In the genomic region with DNA sequence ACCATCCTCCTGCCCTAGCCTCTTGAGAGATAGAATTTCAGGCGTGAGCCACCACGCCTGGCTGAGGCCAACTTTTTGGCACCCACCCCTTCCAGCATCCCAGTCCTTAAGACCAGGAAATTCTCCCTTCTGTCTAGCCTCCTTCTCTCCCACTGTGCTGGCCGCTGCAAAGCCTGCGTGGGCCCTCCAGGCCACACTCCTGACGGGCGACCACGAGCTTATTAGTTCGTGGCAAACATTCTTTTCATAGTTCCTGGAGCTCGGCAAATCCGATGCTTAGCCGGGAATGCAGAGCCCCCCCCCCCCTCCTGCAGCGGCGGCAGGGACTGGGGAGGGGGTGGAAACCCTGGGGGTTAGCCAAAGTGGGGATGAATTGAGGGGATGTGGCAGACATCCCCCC, we compare ENCODE assay signal across 33 mouse cellular contexts. TPM values are rescaled to one million over a fixed set of nuclear protein-coding genes. Genes with fewer than 3 reads are reported as not detected.
DNase-seq lines count a peak whose midpoint lies in the region; ATAC-seq and TF ChIP-seq lines count a peak whose summit lies in the region.
"Had no signal": no experiment of that assay in that cellular context is flagged by ENCODE, and none has a peak within 500 bp of the region (broad histone marks: within the 10 kb centered on the region; RNA-seq: fewer than 3 reads in every experiment).

No protein-coding gene starts in this region.

- 24% methylated on average over 13 of the region's 13 CpGs for WGBS in heart, embryonic 12.5 days
- WGBS in embryonic facial prominence, embryonic 14.5 days: 5% methylated on average over 13 of the region's 13 CpGs
- 19% methylated on average over 11 of the region's 13 CpGs for WGBS in limb, embryonic 14.5 days

- H3K27me3 ChIP-seq in heart, embryonic 12.5 days (replicated peaks): peaks cover 69% of the 10 kb centered on the region
- H3K27me3 ChIP-seq in embryonic facial prominence, embryonic 14.5 days (replicated peaks; ENCODE audit: control insufficient read depth, insufficient read depth, low read length): peaks cover 3% of the 10 kb centered on the region; the same call in 1 of the 2 replicates
- peaks cover 13% of the 10 kb centered on the region for H3K27me3 ChIP-seq in limb, embryonic 14.5 days (ENCODE audit: control insufficient read depth, insufficient read depth, low read length)

- no peak for ATAC-seq in heart, embryonic 12.5 days (ENCODE audit: insufficient number of reproducible peaks, low FRiP score)
- ATAC-seq in embryonic facial prominence, embryonic 14.5 days (ENCODE audit: low read depth): no peak
- no peak for ATAC-seq in limb, embryonic 14.5 days (ENCODE audit: low FRiP score, low read depth)
- ATAC-seq: forebrain, embryonic 14.5 days; midbrain, embryonic 13.5 days had no signal

- H3K36me3 ChIP-seq in heart, embryonic 12.5 days: no peaks in the 10 kb centered on the region
- H3K36me3 ChIP-seq in embryonic facial prominence, embryonic 14.5 days (ENCODE audit: control insufficient read depth, insufficient read depth, low read length): no peaks in the 10 kb centered on the region
- H3K36me3 ChIP-seq in limb, embryonic 14.5 days (ENCODE audit: control insufficient read depth, insufficient read depth, low read length): no peaks in the 10 kb centered on the region; the same call in 1 of the 2 replicates
- H3K36me3 ChIP-seq: G1E; heart, embryonic 15.5 days; hindbrain, embryonic 15.5 days; liver, embryonic 13.5 days; midbrain, embryonic 13.5 days; neural tube, embryonic 12.5 days had no signal

- no peak overlapping the region for H3K4me2 ChIP-seq in heart, embryonic 12.5 days
- peak overlapping the region; percentile 31; the same call in 1 of the 2 replicates for H3K4me2 ChIP-seq in embryonic facial prominence, embryonic 14.5 days (ENCODE audit: low read depth, low read length)
- H3K4me2 ChIP-seq in limb, embryonic 14.5 days (replicated peaks; ENCODE audit: low read depth, low read length, severe bottlenecking): peak overlapping the region; percentile 32; the same call in 1 of the 2 replicates
- H3K4me2 ChIP-seq: heart, embryonic 15.5 days; hindbrain, embryonic 15.5 days; liver, embryonic 13.5 days; lung, embryonic 14.5 days; midbrain, embryonic 13.5 days; neural tube, embryonic 12.5 days had no signal

- peaks cover 24% of the 10 kb centered on the region for H3K4me1 ChIP-seq in heart, embryonic 12.5 days (replicated peaks)
- H3K4me1 ChIP-seq in embryonic facial prominence, embryonic 14.5 days (ENCODE audit: control insufficient read depth, insufficient read depth, low read length): peaks cover 22% of the 10 kb centered on the region
- H3K4me1 ChIP-seq in limb, embryonic 14.5 days (ENCODE audit: control insufficient read depth, insufficient read depth, low read length): peaks cover 29% of the 10 kb centered on the region

- no peak overlapping the region for H3K27ac ChIP-seq in heart, embryonic 12.5 days (ENCODE audit: poor library complexity, severe bottlenecking)
- 0 out of 2 replicates have a peak overlapping the region, but pooled peaks have one; percentile 36 for H3K27ac ChIP-seq in embryonic facial prominence, embryonic 14.5 days (replicated peaks; ENCODE audit: low read depth, low read length)
- no peak overlapping the region for H3K27ac ChIP-seq in limb, embryonic 14.5 days (replicated peaks; ENCODE audit: low read depth, low read length)
- H3K27ac ChIP-seq: heart, embryonic 15.5 days; hindbrain, embryonic 15.5 days; liver, embryonic 13.5 days; midbrain, embryonic 13.5 days; neural tube, embryonic 12.5 days had no signal

- TF ChIP-seq POLR2A in limb, embryonic 14.5 days (IDR thresholded peaks at IDR 0.05; ENCODE audit: borderline replicate concordance, extremely low read depth, insufficient read depth, insufficient read length): no peak

- H3K9me3 ChIP-seq in heart, embryonic 12.5 days (replicated peaks): no peaks in the 10 kb centered on the region
- H3K9me3 ChIP-seq in embryonic facial prominence, embryonic 14.5 days (ENCODE audit: control insufficient read depth, low read length): no peaks in the 10 kb centered on the region
- no peaks in the 10 kb centered on the region for H3K9me3 ChIP-seq in limb, embryonic 14.5 days (ENCODE audit: control insufficient read depth, low read length)
- H3K9me3 ChIP-seq: G1E; heart, embryonic 15.5 days; hindbrain, embryonic 15.5 days; liver, embryonic 13.5 days; midbrain, embryonic 13.5 days had no signal

- H3K4me3 ChIP-seq in heart, embryonic 12.5 days: no peak overlapping the region
- no peak overlapping the region for H3K4me3 ChIP-seq in embryonic facial prominence, embryonic 14.5 days (ENCODE audit: low read depth, low read length)
- H3K4me3 ChIP-seq in limb, embryonic 14.5 days (replicated peaks; ENCODE audit: low read length): no peak overlapping the region
- H3K4me3 ChIP-seq: erythroblast, embryonic 14.5 days; heart, embryonic 15.5 days; hindbrain, embryonic 15.5 days; liver, embryonic 13.5 days; megakaryocyte, embryonic 14.5 days; midbrain, embryonic 13.5 days; neural tube, embryonic 12.5 days had no signal

- no peak for DNase-seq in heart, adult 11 months
- peak; percentile 33 for DNase-seq in NIH3T3 (ENCODE audit: low read depth)
- DNase-seq in embryonic facial prominence, embryonic 14.5 days (ENCODE audit: low spot score): no peak
- no peak for DNase-seq in limb, embryonic 14.5 days (ENCODE audit: low spot score)
- DNase-seq in thymus, postnatal 4 days: no peak
- DNase-seq in left cerebral cortex, adult 18-20 months (ENCODE audit: low spot score in 2 of 2): no peak
- DNase-seq in retina, embryonic 14.5 days (ENCODE audit: low spot score): no peak
- DNase-seq: adrenal gland, postnatal 14 days; B cell, adult 2 months; cerebellum, adult 2 months; cerebellum, postnatal 25 days; gastrocnemius, postnatal 14 days; heart, adult 18-20 months; kidney, adult 2 months; kidney, postnatal 14 days; left cerebral cortex, postnatal 4 days; liver, embryonic 13.5 days; lung, embryonic 14.5 days; lung, postnatal 36 days; retina, postnatal 1 day; right cerebral cortex, postnatal 25 days; thymus, postnatal 25 days had no signal

- 0 out of 2 replicates have a peak overlapping the region, but pooled peaks have one; percentile 13 for H3K9ac ChIP-seq in heart, embryonic 12.5 days
- H3K9ac ChIP-seq in embryonic facial prominence, embryonic 14.5 days (ENCODE audit: low read depth, low read length): peak overlapping the region; percentile 34; the same call in 1 of the 2 replicates
- peak overlapping the region; percentile 12; the same call in 1 of the 2 replicates for H3K9ac ChIP-seq in limb, embryonic 14.5 days (ENCODE audit: low read depth, low read length, severe bottlenecking)
- H3K9ac ChIP-seq: heart, embryonic 15.5 days; hindbrain, embryonic 15.5 days; liver, embryonic 13.5 days; lung, embryonic 14.5 days; midbrain, embryonic 13.5 days; neural tube, embryonic 12.5 days had no signal

RNA-seq across cellular contexts. Expression of gene Col8a2, which starts 4.6 kb away (rescaled TPM):
- polyA plus RNA-seq in heart, embryonic 12.5 days (2016; fragmentation: Nextera tagmentation; extraction: Ambion mirVana): 4.7 and 4.9 TPM in 2 replicates
- 78.9 and 83.0 TPM in 2 replicates for polyA plus RNA-seq in embryonic facial prominence, embryonic 14.5 days (2014; fragmentation: Nextera tagmentation; extraction: Ambion mirVana)
- polyA plus RNA-seq in limb, embryonic 14.5 days (2012; rRNA removed): 50.3 and 57.4 TPM in 2 replicates
- polyA plus RNA-seq in limb, embryonic 14.5 days (2014; fragmentation: Nextera tagmentation; extraction: Ambion mirVana): 74.6 and 75.4 TPM in 2 replicates
- total RNA-seq in left cerebral cortex, adult 18-20 months (2021): 1 to 10 TPM; 1.7 to 2.8 TPM
- total RNA-seq: CH12.LX; hematopoietic stem cell, adult 5-6 weeks had no signal
- polyA plus RNA-seq: erythroblast, embryonic 14.5 days; G1E had no signal

RNA-seq across cellular contexts. Expression of gene Trappc3, which starts 29.1 kb away (rescaled TPM):
- polyA plus RNA-seq in heart, embryonic 12.5 days (2016; fragmentation: Nextera tagmentation; extraction: Ambion mirVana): 68.0 and 68.7 TPM in 2 replicates
- polyA plus RNA-seq in embryonic facial prominence, embryonic 14.5 days (2014; fragmentation: Nextera tagmentation; extraction: Ambion mirVana): 32.9 and 33.0 TPM in 2 replicates
- polyA plus RNA-seq in limb, embryonic 14.5 days (2012; rRNA removed): 93.6 and 113 TPM in 2 replicates
- 34.5 and 38.3 TPM in 2 replicates for polyA plus RNA-seq in limb, embryonic 14.5 days (2014; fragmentation: Nextera tagmentation; extraction: Ambion mirVana)
- total RNA-seq in left cerebral cortex, adult 18-20 months (2021): 10 to 100 TPM; 84.5 to 87.3 TPM

RNA-seq across cellular contexts. Expression of gene Adprhl2, which starts 30.3 kb away (rescaled TPM):
- 37.4 and 38.8 TPM in 2 replicates for polyA plus RNA-seq in heart, embryonic 12.5 days (2016; fragmentation: Nextera tagmentation; extraction: Ambion mirVana)
- polyA plus RNA-seq in embryonic facial prominence, embryonic 14.5 days (2014; fragmentation: Nextera tagmentation; extraction: Ambion mirVana): 49.7 and 60.1 TPM in 2 replicates
- polyA plus RNA-seq in limb, embryonic 14.5 days (2012; rRNA removed): 66.3 and 77.4 TPM in 2 replicates
- 59.9 and 69.1 TPM in 2 replicates for polyA plus RNA-seq in limb, embryonic 14.5 days (2014; fragmentation: Nextera tagmentation; extraction: Ambion mirVana)
- total RNA-seq in left cerebral cortex, adult 18-20 months (2021): 10 to 100 TPM; 28.6 to 30.9 TPM

RNA-seq across cellular contexts. Expression of gene Tekt2, which starts 34.3 kb away (rescaled TPM):
- 1.4 and 1.5 TPM in 2 replicates for polyA plus RNA-seq in heart, embryonic 12.5 days (2016; fragmentation: Nextera tagmentation; extraction: Ambion mirVana)
- polyA plus RNA-seq in embryonic facial prominence, embryonic 14.5 days (2014; fragmentation: Nextera tagmentation; extraction: Ambion mirVana): 13.9 and 15.4 TPM in 2 replicates
- polyA plus RNA-seq in limb, embryonic 14.5 days (2012; rRNA removed): 48.9 and 52.5 TPM in 2 replicates
- 14.4 and 18.7 TPM in 2 replicates for polyA plus RNA-seq in limb, embryonic 14.5 days (2014; fragmentation: Nextera tagmentation; extraction: Ambion mirVana)
- total RNA-seq in left cerebral cortex, adult 18-20 months (2021): 1 to 10 TPM; 1.0 to 1.1 TPM
- total RNA-seq: hematopoietic stem cell, adult 5-6 weeks had no signal
- polyA plus RNA-seq: erythroblast, embryonic 14.5 days; G1E had no signal

RNA-seq across cellular contexts. Expression of gene Map7d1, which starts 35.1 kb away (rescaled TPM):
- 73.9 and 76.4 TPM in 2 replicates for polyA plus RNA-seq in heart, embryonic 12.5 days (2016; fragmentation: Nextera tagmentation; extraction: Ambion mirVana)
- 62.4 and 64.2 TPM in 2 replicates for polyA plus RNA-seq in embryonic facial prominence, embryonic 14.5 days (2014; fragmentation: Nextera tagmentation; extraction: Ambion mirVana)
- polyA plus RNA-seq in limb, embryonic 14.5 days (2012; rRNA removed): 113 and 119 TPM in 2 replicates
- polyA plus RNA-seq in limb, embryonic 14.5 days (2014; fragmentation: Nextera tagmentation; extraction: Ambion mirVana): 58.3 and 68.4 TPM in 2 replicates
- total RNA-seq in left cerebral cortex, adult 18-20 months (2021): 100 to 1,000 TPM; 251 to 254 TPM
